Mouse (Mus musculus) urinary bladder, postnatal 14 days (tissue): ENCODE data around the gene Cachd1.

ENCODE experiments used
- DNase-seq: peaks from one replicate; pipeline ENCODE4 v3.0.0; 2021; ENCODE audit warnings: low spot score

The Cachd1 gene

GRCm38 (mm10) chr4:100922816-100923554, 146.5 kb downstream of the Cachd1 start:
- DNase-seq = no peak

- no peak for DNase-seq
Observed at GRCm38 (mm10) chr4:100923598-100923997, 147.1 kb downstream of the Cachd1 start.

DNA sequence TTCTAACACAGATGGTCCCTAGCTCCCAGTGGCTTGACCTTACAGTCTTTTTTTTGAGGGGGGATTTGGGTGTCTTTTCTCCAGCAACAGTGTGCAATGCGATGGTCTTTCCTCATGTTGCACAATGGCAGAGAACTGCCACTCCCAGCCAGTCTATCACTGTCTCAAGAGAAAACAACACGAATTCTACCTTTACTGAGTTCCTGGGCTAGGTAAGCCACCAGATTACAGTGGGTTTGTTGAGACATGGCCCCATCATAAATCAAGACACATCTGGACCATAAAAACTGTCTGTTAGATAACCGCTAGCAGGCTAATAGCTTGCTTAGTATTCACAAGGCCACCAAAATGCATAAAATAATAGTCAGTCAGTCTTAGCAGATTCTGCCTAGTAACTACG, 147.8 kb downstream of the Cachd1 start:
- no peak for DNase-seq

GRCm38 (mm10) chr4:100925153-100925552, 148.7 kb downstream of the Cachd1 start:
- no peak for DNase-seq

GRCm38 (mm10) chr4:100926608-100927007, 150.1 kb downstream of the Cachd1 start:
- no peak for DNase-seq

DNA sequence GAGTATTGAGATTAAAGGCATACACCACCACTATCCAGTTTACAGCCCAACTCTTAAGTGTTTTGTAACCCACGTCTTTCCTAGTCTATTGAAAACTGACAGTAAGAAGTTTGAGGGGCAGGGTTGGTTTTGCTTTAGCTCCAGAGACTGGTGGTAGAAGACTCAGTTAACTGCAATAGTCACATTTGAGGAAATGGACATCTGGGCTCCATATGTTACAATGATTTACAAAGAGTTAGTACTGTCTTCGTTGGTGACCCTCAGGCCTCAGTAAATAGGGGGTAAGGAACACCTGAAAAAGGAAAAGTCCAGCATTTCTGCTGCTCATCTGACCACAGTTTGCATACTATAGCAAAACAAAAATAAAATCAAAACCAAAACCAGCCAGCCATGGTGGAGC, 150.6 kb downstream of the Cachd1 start:
- no peak for DNase-seq

DNA sequence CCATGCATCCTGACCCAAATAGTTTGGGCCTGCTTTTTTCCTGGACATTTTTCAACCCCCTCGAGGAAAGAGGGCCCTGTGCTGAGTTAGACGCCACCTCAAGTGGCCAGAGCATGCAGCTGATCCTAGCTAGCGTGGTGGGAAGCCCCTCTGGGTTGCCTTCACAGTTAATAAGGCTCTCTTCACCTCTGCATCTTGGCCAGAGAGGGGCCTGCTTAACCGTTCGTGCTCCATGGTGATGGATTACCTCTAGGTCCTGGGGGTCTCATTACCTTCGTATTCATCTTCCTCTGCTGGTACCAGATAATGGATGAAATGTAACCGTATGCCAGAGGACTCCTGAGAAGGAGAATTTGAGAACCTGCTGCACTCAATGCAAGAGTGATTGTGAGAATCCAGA, 167.2 kb downstream of the Cachd1 start:
- DNase-seq = no peak

DNA sequence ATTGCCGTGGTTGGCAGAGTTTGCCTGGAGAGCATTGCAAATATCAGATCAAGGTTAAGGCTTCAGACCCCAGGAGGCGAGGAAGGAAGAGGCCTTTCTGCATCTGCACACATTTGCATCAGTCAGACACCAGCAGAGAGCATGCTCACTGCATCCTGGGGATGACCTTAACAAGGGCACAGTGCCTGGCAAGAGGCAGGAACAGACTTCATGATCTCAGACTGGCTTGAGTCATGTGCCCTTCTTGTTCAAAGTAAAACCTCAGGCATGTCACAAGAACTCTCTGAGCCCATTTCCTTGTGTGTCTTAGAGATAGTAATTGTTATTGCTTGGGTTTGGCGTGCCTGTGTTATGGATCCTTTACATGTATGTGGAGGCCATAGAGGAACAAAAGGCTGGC, 167.8 kb downstream of the Cachd1 start:
- no peak for DNase-seq

DNA sequence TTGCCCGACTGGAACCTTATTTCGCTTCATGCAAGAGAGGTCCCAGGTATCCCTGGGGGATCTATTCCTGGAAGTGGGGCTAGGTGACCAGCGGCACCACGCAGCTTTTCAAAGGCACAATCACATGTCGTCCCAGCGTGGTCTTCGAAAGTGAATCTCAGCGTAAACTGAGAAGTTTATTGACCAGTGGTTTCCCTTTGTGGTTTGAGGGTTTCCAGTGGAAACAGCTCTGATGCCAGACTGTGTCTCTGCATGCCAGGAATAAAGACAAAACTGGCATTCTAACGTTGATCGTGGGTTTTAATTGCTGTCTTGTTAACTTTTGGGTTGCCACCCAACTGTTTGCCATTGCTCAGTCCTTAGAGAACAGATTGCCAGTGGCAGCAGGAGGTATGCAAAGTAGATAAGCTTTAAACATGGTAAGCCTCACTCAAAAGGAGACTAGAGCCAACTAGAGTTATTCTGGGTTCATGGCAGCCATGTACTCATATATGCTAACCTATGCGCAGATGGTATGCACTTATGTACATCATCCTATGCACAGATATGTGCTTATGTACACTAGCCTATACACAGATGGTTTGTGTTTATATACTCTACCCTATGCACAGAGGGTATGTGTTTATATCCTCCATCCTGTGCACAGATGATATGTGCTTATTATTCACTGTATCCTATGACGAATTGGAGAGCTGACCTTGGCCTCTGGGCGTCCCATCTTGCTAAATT, 168.9 kb downstream of the Cachd1 start:
- DNase-seq = no peak

DNA sequence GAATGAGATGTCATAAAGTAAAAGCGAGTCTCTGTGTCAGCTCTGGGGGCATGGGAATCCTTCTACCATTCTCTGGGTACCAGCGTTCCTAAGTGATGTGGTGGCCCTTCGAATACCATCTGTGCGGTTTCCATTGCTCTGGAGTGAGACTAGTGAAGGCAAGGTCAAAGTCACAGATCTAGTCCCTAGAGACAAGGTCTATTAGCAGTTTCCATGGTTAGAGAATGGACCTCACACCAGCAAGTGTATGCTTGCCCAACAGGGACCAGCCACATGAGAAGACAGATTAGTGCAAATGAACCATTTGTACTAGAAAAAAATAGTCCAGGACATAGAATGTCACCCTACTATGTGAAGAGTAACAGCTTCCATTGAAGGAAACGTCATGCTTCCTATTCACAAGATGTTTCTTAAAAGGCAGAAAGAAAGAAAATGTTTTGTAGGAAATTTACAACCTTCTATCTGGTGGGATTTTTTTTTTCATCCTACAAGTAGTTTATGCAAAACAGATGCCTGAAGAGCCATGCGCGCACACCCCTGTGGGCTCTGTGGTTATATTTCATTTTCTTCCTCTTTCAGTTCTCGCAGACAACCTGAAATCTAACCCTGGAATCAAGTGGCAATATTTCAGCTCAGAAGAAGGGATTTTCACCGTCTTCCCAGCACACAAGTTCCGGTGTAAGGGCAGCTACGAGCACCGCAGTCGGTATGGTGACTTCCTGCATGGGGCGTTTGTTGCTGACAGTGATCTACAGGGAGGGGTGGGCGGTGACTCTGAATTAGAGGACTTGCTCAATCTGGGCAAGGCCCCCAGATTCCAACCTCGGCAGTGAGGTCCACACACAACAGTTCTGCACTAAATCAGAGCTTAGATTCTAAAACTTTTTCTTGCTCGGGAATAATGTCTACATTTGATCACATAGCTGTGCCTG, 172.3 kb downstream of the Cachd1 start:
- DNase-seq = peak; percentile 44

DNA sequence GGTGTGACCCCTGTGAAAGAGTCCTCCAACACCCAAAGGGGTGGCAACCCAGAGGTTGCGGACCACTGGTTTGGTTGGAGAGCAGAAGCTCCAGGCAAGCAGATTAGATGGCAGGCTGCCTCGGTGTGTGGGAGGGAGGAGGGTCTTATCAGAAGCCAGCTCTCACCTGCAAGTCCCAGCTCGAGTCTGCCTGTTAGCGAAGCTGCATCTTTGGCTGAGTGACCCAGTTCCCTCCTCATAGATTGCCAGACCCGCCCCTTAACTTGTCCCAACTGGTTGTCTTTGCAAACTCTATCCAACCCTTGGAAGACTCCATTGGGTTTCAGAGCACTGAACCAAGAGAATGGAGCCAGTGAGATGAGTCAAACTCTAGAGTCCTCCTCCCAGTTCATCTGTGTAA, 173.8 kb downstream of the Cachd1 start:
- peak; percentile 62 for DNase-seq

GRCm38 (mm10) chr4:100951876-100952275, 175.4 kb downstream of the Cachd1 start:
- no peak for DNase-seq

DNA sequence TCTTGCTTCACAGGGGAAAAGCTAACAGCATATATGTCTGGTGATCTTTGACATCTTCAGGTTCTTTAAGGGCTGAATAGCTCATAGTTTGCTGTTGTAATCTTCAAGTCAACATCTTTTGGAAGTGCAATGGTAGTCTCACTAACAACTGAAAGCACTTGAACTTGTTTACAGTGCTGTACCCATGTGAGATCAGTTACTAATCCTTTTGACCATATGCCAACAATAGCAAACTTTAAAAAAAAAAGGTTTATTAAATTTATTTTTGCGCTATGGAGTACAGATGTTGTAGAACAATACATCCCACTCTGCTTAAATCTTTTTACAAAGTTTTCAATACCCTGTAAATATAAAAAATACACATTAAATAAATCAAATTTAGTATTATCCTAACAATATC, 186.9 kb downstream of the Cachd1 start:
- DNase-seq = no peak

- DNase-seq = no peak
Observed at GRCm38 (mm10) chr4:100963796-100964195, 187.3 kb downstream of the Cachd1 start.

DNA sequence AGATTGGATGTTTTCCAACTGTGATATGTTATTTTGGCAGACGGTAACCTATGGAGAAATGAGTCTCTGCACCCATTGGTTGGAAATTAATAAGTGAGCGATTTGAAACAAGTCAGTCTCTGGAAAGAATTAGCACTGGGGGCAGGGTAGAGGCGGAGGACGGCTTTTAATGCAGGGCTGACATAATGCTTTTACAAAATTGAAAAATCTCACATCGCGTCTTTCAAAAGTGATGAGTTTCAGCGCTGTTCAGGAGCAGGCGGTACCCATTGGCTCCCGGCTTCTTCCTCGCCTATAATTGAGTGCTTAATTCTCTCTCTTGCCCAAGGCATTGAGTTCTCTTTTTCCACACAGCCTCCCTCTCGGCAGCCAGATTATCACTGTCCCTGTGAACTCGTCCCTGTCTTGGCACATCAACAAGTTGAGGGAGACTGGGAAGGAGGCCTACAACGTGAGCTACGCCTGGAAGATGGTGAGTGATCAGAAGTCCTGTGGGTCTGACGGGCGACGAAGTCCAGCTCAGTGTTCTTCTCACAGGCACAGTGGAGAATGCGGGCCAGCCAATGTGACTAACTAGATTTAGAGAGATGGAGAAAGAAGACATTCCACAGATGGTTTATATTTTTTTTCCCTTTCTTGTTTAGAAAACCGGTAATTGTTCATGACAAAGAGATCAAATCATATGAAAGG, 191.4 kb downstream of the Cachd1 start:
- no peak for DNase-seq

- DNase-seq = no peak
Observed at GRCm38 (mm10) chr4:100973641-100974454, 197.4 kb downstream of the Cachd1 start.

- DNase-seq = no peak
Observed at GRCm38 (mm10) chr4:100974455-100975035, 198.1 kb downstream of the Cachd1 start.

DNA sequence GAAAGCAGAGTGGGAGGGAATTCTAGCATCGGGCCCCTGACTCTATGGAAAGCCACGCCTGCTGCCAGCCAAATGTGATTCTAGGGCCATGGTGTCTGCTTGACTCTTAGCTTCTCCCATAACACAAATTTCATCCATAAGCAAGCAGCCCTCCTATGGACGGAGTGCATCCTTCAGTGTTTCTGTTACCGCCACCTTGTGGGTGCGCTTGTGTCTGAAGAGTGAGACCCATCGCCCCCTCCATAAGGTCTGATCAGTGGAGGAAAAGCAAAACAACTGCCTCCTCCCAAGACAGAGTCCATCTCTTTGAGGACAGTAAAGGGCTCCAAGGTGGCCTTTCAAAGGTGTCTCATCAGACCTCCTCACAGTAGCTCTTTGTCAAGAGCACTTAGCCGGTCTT, 201.0 kb downstream of the Cachd1 start:
- DNase-seq = no peak

GRCm38 (mm10) chr4:100987187-100987586, 210.7 kb downstream of the Cachd1 start:
- no peak for DNase-seq

GRCm38 (mm10) chr4:100988231-100988799, 211.8 kb downstream of the Cachd1 start:
- peak; percentile 25 for DNase-seq
